Mouse (Mus musculus) ES-E14 (cell line): Measurements from ENCODE around the gene Itpk1. TPM values are rescaled to one million over a fixed set of nuclear protein-coding genes. Genes with fewer than 3 reads are reported as not detected.
A peak's percentile ranks its signal among the peaks of the same experiment; 100 is the strongest.

ENCODE experiments used
- DNase-seq: peaks from one replicate; pipeline ENCODE4 v3.0.0-alpha.2; 2013; ENCODE audit warnings: low read depth, low spot score
- H3K27ac ChIP-seq: 2 replicates; pipeline ENCODE4 v1.5.1; 2012; ENCODE audit warnings: low read depth, mild to moderate bottlenecking, low read length, moderate library complexity, mixed read lengths; ENCODE audit not compliant: poor library complexity, insufficient read depth, severe bottlenecking
- H3K36me3 ChIP-seq: 2 replicates; pipeline ENCODE4 v1.6.1; 2012; ENCODE audit warnings: mild to moderate bottlenecking, low read length, moderate library complexity, mixed read lengths; ENCODE audit not compliant: control insufficient read depth, poor library complexity, insufficient read depth, severe bottlenecking
- H3K4me1 ChIP-seq, 2 experiments: fragments of 150-350 bp in 1 of 2; sonication (generic) in 1 of 2; 2 replicates each; pipeline ENCODE4 v1.6.1; 2012; ENCODE audit warnings: low read length in 2 of 2, mild to moderate bottlenecking in 1 of 2, mixed read lengths in 1 of 2; ENCODE audit not compliant: control insufficient read depth in 2 of 2, insufficient read depth in 2 of 2, poor library complexity in 1 of 2
- H3K4me3 ChIP-seq, 2 experiments: fragments of 150-350 bp in 1 of 2; sonication (generic) in 1 of 2; 2 replicates each; pipeline ENCODE4 v1.5.1; 2012; ENCODE audit warnings: low read length in 2 of 2, low read depth in 1 of 2, mild to moderate bottlenecking in 1 of 2, mixed read lengths in 1 of 2; ENCODE audit not compliant: insufficient read depth in 1 of 2, poor library complexity in 1 of 2, severe bottlenecking in 1 of 2
- H3K9ac ChIP-seq: 2 replicates; pipeline ENCODE4 v1.6.1; 2012; ENCODE audit warnings: low read depth, mild to moderate bottlenecking, low read length, mixed read lengths; ENCODE audit not compliant: poor library complexity, insufficient read depth, severe bottlenecking
- H3K9me3 ChIP-seq: fragments of 150-350 bp; sonication (generic); 2 replicates; pipeline ENCODE4 v1.6.1; 2012; ENCODE audit warnings: low read depth, mild to moderate bottlenecking, low read length; ENCODE audit not compliant: control insufficient read depth, insufficient read depth
- CHD2 ChIP-seq: IDR thresholded peaks from 2 replicates; pipeline ENCODE4 v1.6.1; 2014; ENCODE audit warnings: mild to moderate bottlenecking, low read depth, low read length, inconsistent platforms
- HCFC1 ChIP-seq: IDR thresholded peaks from 2 replicates; pipeline ENCODE4 v1.6.1; 2012; ENCODE audit warnings: low read length, inconsistent platforms, borderline replicate concordance; ENCODE audit not compliant: insufficient read depth
- MAFK ChIP-seq: IDR thresholded peaks from 2 replicates; pipeline ENCODE4 v1.6.1; 2014; ENCODE audit warnings: mild to moderate bottlenecking, low read depth, low read length, inconsistent platforms; ENCODE audit not compliant: insufficient read depth
- ZC3H11A ChIP-seq: IDR thresholded peaks from 2 replicates; pipeline ENCODE4 v1.6.1; 2012; ENCODE audit warnings: low read depth, mild to moderate bottlenecking, inconsistent platforms, low read length, borderline replicate concordance
- ZNF384 ChIP-seq: IDR thresholded peaks from 2 replicates; pipeline ENCODE4 v1.6.1; 2012; ENCODE audit warnings: low read depth, low read length, inconsistent platforms
- in situ Hi-C, 2 experiments: fragments of 600-800 bp; cut with MboI; formaldehyde crosslinking; loops; one replicate each; pipeline ENCODE4 v1.15.1; 2025; ENCODE audit warnings: low sequenced_read_pairs in 2 of 2, inconsistent platforms in 1 of 2; ENCODE audit not compliant: unreplicated experiment in 2 of 2
- total RNA-seq: library from RNA; depleted of rRNA; stranded (reverse); fragments of 300-350 nt; gene quantifications from 2 replicates; pipeline ENCODE4 v1.2.3, GENCODE M21; 2012

Gene Itpk1
- total RNA-seq, 1 experiment, result 33.1 TPM

- DNase-seq, result peak; percentile 79
- Histone ChIP-seq H3K4me1 (peaks cover 10 to 12% of the 10 kb centered on the region in 2 experiments; a peak in 3 of 4 replicates), H3K9me3 (no peaks in the 10 kb centered on the region), H3K9ac (no peak overlapping the region), H3K27ac (no peak overlapping the region), H3K4me3 (no peak overlapping the region), H3K36me3 (no peaks in the 10 kb centered on the region; the same call in 1 of the 2 replicates)
- peak; percentile 67; the same call in 1 of the 2 replicates for TF ChIP-seq ZC3H11A
- TF ChIP-seq ZNF384, result no peak
- in situ Hi-C loops, result loop anchor here in 1 of 2 experiments (25.0 kb wide), 1 partner anchor 221 kb away; no protein-coding TSS in a partner anchor
Measured at GRCm38 (mm10) chr12:102733381-102733780, 28.7 kb upstream of the Itpk1 start.

GRCm38 (mm10) chr12:102730798-102731619 lies 26.3 kb upstream of the Itpk1 start:
- no peak for DNase-seq
- Histone ChIP-seq H3K36me3 (no peaks in the 10 kb centered on the region; the same call in 1 of the 2 replicates), H3K4me1 (peaks cover 12 to 14% of the 10 kb centered on the region in 2 experiments), H3K4me3 (peak overlapping the region in 1 of 2 experiments; percentile 41; a peak in 2 of 4 replicates), H3K9me3 (no peaks in the 10 kb centered on the region), H3K27ac (peak overlapping the region; percentile 94), H3K9ac (peak overlapping the region; percentile 14; the same call in 1 of the 2 replicates)
- in situ Hi-C loops, result loop anchor here in 1 of 2 experiments (25.0 kb wide), 1 partner anchor 219 kb away; no protein-coding TSS in a partner anchor
- TF ChIP-seq HCFC1 (no peak), CHD2 (no peak), ZC3H11A (no peak), ZNF384 (no peak), MAFK (peak; percentile 67)

DNA sequence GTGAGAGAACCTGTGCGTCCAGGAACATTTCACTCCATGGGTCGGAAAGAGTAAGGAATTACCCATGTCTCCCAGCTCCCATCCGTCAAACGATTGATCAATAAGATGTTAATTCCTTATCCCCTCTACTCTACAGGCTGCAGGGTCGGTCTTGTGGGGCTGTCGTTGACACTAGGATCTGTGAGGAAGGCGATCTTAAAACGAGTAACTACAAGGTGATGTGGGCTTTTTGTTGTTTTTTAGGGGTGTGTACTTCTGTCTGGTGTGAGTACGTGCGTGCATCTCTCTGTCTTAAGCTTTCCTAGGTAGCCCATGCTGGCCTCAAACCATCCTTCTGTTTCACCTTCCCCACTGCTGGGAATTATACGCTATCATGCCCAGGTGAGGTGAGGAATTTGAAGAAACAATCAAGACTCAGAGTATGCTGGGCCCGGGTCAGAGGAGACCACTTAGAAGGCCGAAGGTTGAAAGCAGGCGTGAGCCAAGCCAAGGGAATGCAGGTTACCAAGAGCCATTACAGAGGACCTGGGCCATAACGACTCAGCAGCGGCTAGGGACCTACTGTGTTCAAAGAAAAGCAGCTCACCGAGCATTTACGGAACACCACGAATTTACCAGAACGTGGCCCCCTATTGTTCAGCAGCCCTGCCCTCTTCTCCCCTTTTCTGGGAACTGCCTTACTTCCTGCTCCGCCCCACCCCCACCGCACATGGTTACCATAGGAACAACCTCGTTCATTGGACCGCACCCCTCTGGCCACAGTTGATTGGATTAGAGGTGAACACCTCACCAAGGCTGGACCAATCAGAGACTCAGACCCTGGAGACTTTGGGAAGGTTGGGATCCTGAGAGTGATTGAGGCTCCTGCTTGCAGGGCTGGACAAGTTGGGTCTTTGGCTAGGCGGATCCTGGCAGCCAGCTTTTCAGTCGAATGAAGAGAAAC lies 25.4 kb upstream of the Itpk1 start:
- DNase-seq, result peak; percentile 99
- TF ChIP-seq CHD2 (peak; percentile 38; the same call in 1 of the 2 replicates), HCFC1 (no peak), ZNF384 (no peak), MAFK (no peak), ZC3H11A (no peak)
- peak overlapping the region; percentile 98 for H3K27ac ChIP-seq
- peak overlapping the region; percentile 66 for H3K9ac ChIP-seq
- H3K36me3 ChIP-seq, result no peaks in the 10 kb centered on the region; the same call in 1 of the 2 replicates
- H3K4me3 ChIP-seq, result peak overlapping the region; percentile 38 to 41
- peaks cover 14 to 22% of the 10 kb centered on the region in 2 experiments for H3K4me1 ChIP-seq
- no peaks in the 10 kb centered on the region for H3K9me3 ChIP-seq
- in situ Hi-C loops, result loop anchor here (10.0 to 25.0 kb wide), 2 partner anchors 218 to 225 kb away; no protein-coding TSS in a partner anchor

DNA sequence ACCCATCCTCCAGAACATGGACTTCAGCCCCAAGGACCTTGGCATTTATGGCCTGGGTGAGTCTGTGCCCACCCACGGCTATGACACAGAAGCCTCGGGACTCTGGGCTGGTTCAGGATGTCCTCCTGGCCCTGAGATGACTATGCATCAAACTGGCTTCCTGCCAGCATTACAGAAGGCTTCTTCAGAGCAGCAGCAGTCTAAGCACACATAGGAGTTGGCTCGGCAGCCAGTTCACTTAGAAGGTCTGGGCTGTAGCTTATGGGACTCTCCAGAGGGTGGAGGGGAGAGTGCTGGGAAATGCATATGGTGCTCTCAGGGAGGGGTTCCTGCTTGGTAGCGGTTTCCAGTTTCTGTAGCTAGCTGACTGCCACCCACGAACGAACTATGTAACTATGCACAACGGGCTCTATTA lies 21.0 kb upstream of the Itpk1 start:
- in situ Hi-C loops, result loop anchor here (10.0 to 25.0 kb wide), 2 partner anchors 213 to 221 kb away; no protein-coding TSS in a partner anchor
- H3K4me1 ChIP-seq, result peaks cover 8 to 30% of the 10 kb centered on the region in 2 experiments; a peak in 3 of 4 replicates
- no peak for DNase-seq
- no peaks in the 10 kb centered on the region for H3K36me3 ChIP-seq
- peak overlapping the region; percentile 9; the same call in 1 of the 2 replicates for H3K27ac ChIP-seq
- H3K9ac ChIP-seq, result 0 out of 2 replicates have a peak overlapping the region, but pooled peaks have one; percentile 18
- H3K4me3 ChIP-seq, result no peak overlapping the region
- no peaks in the 10 kb centered on the region for H3K9me3 ChIP-seq
- TF ChIP-seq MAFK (no peak), ZNF384 (no peak), CHD2 (no peak), HCFC1 (no peak), ZC3H11A (no peak)
